Mouse (Mus musculus) hindbrain, embryonic 16.5 days (tissue): ENCODE data around the gene March5. TPM values are rescaled to one million over a fixed set of nuclear protein-coding genes. Genes with fewer than 3 reads are reported as not detected.

Experiments
- polyA plus RNA-seq: library from polyadenylated mRNA; unstranded; fragments of >200 nt; fragmentation: Nextera tagmentation; extraction: Ambion mirVana; gene quantifications from 2 replicates; pipeline ENCODE4 v1.2.1, GENCODE M21; 2015

March5 gene
- polyA plus RNA-seq, 1 experiment from 2014 or later = 82.7 TPM

Other genes with a start within 250 kb of the March5 start
- gene Cpeb3, start 1.1 kb downstream of the March5 start, polyA plus RNA-seq = 10.4 and 10.9 TPM in 2 replicates
- gene Ide, start 130.3 kb downstream of the March5 start, polyA plus RNA-seq = 44.2 and 51.5 TPM in 2 replicates
- gene Kif11, start 168.9 kb downstream of the March5 start, polyA plus RNA-seq = 9.3 and 12.0 TPM in 2 replicates
- gene Hhex, start 227.3 kb downstream of the March5 start, polyA plus RNA-seq = 4.7 and 5.5 TPM in 2 replicates